Mouse (Mus musculus): Measurements from ENCODE around the gene Dmgdh.

The Dmgdh gene

DNA sequence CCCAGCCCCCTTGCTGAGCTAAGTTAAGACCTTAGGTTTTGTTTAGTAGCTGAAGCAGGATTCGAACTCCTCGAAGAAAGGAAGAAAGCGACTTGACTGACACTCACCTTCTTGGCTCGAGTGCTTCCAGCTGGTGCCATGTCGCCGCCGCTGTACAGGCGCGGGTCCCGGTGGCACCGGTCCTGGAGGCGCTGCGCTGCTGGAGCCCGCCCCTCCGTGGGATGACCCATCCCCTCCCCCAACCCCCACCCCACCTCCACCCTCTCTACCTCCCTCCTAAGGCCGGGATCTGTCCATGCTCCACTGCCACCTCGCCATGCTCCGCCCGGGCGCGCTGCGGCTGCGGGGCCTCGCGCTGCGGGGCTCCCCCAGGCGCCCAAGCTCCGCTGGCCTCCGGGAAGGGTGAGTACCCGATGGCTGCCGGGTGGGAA, at the start of gene Dmgdh, which contains the start of gene Bhmt2:
Gene Dmgdh, plus strand, starts transcription at position 303 of the 431 bp plus-strand sequence.
Gene Bhmt2, minus strand, starts transcription at position 172 of the 431 bp plus-strand sequence.
- in situ Hi-C loops (cut with MboI; ENCODE audit: unreplicated experiment in 2 of 2) = no loop called here

GRCm38 (mm10) chr13:93628861-93629260, 45.4 kb upstream of the Dmgdh start:
- in situ Hi-C loops (cut with MboI; ENCODE audit: unreplicated experiment in 2 of 2) = no loop called here

GRCm38 (mm10) chr13:93630941-93631705, 43.1 kb upstream of the Dmgdh start:
- in situ Hi-C loops (cut with MboI; ENCODE audit: unreplicated experiment in 2 of 2) = no loop called here

GRCm38 (mm10) chr13:93632927-93633326, 41.3 kb upstream of the Dmgdh start:
- in situ Hi-C loops (cut with MboI; ENCODE audit: unreplicated experiment in 2 of 2) = no loop called here

DNA sequence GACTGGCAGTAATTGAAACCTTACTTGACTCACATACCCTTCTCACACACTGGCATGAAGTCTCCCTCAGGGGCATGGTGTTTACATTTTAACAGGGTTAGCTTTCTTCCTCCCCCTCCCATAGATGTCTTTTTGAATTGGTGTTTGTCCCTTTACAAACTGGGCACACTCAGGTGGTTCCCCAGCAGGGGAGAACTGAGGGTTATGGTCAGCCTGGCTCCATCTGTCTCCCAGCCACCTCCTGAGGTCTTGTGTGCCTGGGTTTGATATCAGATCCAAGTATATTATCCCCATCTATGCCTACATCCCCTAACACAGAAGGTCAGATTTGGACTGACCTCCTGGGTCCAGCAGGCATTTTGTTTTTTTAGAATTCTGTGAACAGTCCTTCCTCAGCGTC, 37.7 kb upstream of the Dmgdh start:
- in situ Hi-C loops (cut with MboI; ENCODE audit: unreplicated experiment in 2 of 2) = no loop called here

GRCm38 (mm10) chr13:93637282-93638245, 36.7 kb upstream of the Dmgdh start, which contains the start of gene Bhmt:
TSS of gene Bhmt (minus strand) at chr13:93637961.
- in situ Hi-C loops (cut with MboI; ENCODE audit: unreplicated experiment in 2 of 2) = no loop called here

- in situ Hi-C loops (cut with MboI; ENCODE audit: unreplicated experiment in 2 of 2) = no loop called here
Measured at GRCm38 (mm10) chr13:93639636-93640035, 34.6 kb upstream of the Dmgdh start.

- in situ Hi-C loops (cut with MboI; ENCODE audit: unreplicated experiment in 2 of 2) = no loop called here
Measured at GRCm38 (mm10) chr13:93648387-93649130, 25.7 kb upstream of the Dmgdh start.

GRCm38 (mm10) chr13:93653382-93653781, 20.9 kb upstream of the Dmgdh start:
- in situ Hi-C loops (cut with MboI; ENCODE audit: unreplicated experiment in 2 of 2) = no loop called here

- in situ Hi-C loops (cut with MboI; ENCODE audit: unreplicated experiment in 2 of 2) = no loop called here
Measured at GRCm38 (mm10) chr13:93657941-93658340, 16.3 kb upstream of the Dmgdh start.

DNA sequence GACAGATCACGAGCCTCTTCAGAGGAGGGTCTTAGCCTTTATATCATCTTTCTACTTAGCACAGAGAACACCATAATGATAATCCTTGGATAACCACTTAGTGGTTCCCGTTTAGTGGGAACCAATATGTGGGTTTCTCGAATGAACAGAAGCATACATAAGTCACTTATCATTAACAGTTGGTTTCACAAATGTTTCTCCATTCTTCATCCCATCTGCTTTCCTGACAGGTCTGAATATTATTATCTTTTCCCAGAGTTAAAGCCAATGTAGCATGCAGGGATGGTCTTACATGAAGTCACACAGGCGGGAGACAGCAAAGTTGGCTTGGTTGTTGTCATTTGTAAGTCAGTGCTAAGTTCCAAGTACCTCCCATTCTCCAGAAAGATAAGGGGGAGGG, 6.6 kb upstream of the Dmgdh start:
- in situ Hi-C loops (cut with MboI; ENCODE audit: unreplicated experiment in 2 of 2) = no loop called here

- in situ Hi-C loops (cut with MboI; ENCODE audit: unreplicated experiment in 2 of 2) = no loop called here
Measured at GRCm38 (mm10) chr13:93672371-93672770, 1.9 kb upstream of the Dmgdh start.

- in situ Hi-C loops (cut with MboI; ENCODE audit: unreplicated experiment in 2 of 2) = no loop called here
Measured at GRCm38 (mm10) chr13:93673296-93673695, 937 bp upstream of the Dmgdh start.

DNA sequence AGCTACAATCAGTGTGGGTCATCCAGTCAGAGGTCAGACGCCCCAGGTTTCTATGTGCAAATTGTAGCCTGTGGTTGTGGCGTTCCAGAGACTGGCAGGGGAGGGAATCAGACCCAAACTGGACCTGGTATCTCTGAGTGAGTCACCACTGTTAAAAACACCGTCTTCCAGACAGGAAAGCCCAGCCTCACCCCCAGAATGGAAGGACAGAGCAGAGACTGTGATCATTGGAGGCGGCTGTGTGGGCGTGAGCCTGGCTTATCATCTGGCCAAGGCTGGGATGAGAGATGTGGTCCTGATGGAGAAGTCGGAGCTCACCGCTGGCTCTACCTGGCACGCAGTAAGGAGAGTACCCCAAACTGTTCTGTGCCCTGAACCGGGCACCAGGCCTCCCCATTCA, 2.6 kb downstream of the Dmgdh start:
- in situ Hi-C loops (cut with MboI; ENCODE audit: unreplicated experiment in 2 of 2) = no loop called here

DNA sequence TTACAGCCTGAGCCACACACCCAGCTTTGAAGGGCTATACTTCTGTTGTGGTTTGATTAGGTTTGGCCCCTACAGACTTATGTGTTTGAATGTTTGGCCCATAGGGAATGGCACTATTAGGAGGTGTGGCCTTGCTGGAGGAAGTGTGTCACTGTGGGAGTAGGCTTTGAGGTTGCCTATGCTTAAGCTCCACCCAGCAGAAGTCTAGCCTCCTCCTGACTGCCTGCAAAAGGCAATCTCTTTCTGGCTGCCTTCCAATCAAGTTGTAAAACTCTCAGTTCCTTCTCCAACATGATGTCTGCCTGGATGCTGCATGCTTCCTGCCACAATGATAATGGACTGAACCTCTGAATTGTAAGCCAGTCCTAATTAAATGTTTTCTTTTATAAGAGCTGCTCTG, 9.1 kb downstream of the Dmgdh start:
- in situ Hi-C loops (cut with MboI; ENCODE audit: unreplicated experiment in 2 of 2) = no loop called here

GRCm38 (mm10) chr13:93685226-93685625, 11.0 kb downstream of the Dmgdh start:
- in situ Hi-C loops (cut with MboI; ENCODE audit: unreplicated experiment in 2 of 2) = no loop called here

DNA sequence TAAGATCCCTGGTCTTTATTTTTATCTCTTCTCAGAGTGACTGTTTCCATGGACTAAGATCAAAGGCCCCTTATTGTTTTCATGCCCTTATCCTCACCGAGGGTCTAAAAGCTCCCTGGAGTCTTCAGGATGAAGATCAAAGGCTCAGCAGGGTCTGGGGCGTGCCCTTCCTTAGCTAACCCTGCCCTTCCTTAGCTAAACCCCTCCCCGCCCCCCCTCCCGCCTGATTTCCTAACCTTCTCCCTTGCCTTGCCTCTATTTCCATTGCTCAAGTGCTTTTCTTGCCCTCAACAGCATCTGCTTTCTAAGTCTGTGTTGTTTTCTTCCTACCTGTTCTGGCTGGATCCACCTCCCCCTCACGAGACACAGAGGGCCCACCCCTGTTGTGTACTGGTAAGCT, 13.1 kb downstream of the Dmgdh start:
- in situ Hi-C loops (cut with MboI; ENCODE audit: unreplicated experiment in 2 of 2) = no loop called here

DNA sequence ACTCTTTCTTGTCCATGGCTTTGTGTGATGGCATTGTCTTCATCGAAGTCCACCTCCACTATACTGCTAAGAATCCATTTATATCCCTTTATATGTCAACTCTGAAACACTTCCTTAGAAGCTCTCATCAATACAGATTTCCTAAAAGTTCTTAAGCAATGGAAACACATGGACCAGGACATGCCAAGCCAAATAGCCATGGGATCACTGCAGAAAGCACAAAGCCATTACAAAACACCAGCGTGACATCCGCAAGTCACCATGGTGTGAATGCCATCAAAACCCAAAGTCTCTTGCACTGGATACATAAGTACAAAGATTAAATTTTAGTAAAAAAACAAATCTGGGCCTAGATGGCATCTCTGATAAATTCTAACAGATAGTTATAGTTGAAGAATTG, 15.3 kb downstream of the Dmgdh start:
- in situ Hi-C loops (cut with MboI; ENCODE audit: unreplicated experiment in 2 of 2) = no loop called here

GRCm38 (mm10) chr13:93690821-93691220, 16.6 kb downstream of the Dmgdh start:
- in situ Hi-C loops (cut with MboI; ENCODE audit: unreplicated experiment in 2 of 2) = no loop called here

DNA sequence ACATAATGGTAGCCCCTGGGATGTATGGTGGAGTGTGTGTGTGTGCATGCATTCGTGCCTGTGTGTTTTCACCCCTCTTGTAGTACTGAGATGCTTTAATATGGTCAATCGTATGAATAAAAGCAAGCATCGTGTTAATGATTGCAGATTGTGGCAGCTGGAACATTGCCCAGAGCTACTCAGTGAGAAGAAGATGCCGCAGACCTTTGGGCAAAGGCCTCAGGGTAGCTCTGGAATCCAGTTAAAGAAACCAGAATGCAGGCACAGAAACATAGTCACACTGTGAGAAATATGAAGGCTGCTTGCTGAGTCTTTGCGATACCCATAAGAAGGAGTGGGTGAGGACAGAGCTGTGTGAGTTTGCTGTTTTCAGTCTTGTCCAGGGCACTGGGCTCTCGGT, 24.6 kb downstream of the Dmgdh start:
- in situ Hi-C loops (cut with MboI; ENCODE audit: unreplicated experiment in 2 of 2) = no loop called here

GRCm38 (mm10) chr13:93705697-93706096, 31.5 kb downstream of the Dmgdh start:
- in situ Hi-C loops (cut with MboI; ENCODE audit: unreplicated experiment in 2 of 2) = loop anchor here (25.0 kb wide), 1 partner anchor 1793 kb away; no protein-coding TSS in a partner anchor

All from v-Abl transformed pro-B cells (cell line).